Mouse (Mus musculus) inflammation-experienced regulatory T-cells, adult 6 months (primary cell): Measurements from ENCODE around the gene Crot. TPM values are rescaled to one million over a fixed set of nuclear protein-coding genes. Genes with fewer than 3 reads are reported as not detected.
"Not testable (repeated sequence)": the region's sequence is repeated elsewhere in the genome, so short reads cannot be mapped to it uniquely, and the experiment has no call there.

Experiments
- ATAC-seq: one replicate; pipeline ENCODE4 v1.8.0; 2017
- polyA plus RNA-seq, 3 experiments: library from polyadenylated mRNA; unstranded; fragments of 100-300 nt; shearing (Covaris generic); gene quantifications; one replicate each; pipeline ENCODE4 v1.2.1; 2017

The Crot gene
- 100 to 1,000 TPM in 1 of 3 experiments, 10 to 100 TPM in 2; 64.9 to 114 (median 81.6) TPM for polyA plus RNA-seq

DNA sequence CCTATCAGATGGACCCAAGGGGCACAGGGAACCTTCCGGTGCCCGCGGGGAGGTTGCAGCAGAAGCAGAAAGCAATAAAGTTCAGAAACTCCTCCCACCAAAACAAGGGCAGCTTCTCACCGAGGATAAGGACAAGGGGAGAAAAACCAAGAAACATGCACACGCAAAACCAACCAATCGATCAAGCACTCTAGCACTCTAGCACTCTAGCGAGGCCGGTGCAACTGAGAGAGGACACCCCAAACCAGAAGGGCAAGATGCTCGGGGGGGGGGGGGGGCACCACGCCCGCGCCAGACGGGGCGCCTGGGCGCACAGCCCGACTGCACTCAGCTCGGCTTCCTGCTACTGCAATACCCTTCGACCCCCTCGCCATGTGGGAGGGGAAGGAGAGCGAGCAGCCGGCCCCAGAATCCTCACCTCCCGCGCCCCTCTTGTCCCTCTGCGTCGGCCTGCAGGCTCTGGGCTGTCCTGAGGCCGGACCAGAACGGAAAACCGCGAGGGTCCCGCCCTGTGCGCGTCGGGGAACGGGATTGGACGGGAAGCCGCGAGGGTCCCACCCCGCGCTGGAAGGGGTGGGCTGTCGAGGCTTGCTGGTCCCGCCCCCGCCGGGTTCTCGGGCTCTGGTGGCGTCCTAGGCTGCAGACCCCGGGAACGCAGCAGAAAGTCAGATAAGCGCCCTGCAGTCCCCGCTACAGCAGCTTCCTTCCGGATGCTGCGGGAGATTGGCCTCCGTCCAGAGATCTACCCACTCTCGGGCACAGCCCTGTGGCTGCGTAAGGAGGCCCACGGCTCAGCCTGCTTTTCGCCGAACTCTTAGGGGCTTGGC lies at the start of gene Crot:
TSS of gene Crot (minus strand) at position 639 of the 827 bp plus-strand sequence.
- ATAC-seq: peak; percentile 79

DNA sequence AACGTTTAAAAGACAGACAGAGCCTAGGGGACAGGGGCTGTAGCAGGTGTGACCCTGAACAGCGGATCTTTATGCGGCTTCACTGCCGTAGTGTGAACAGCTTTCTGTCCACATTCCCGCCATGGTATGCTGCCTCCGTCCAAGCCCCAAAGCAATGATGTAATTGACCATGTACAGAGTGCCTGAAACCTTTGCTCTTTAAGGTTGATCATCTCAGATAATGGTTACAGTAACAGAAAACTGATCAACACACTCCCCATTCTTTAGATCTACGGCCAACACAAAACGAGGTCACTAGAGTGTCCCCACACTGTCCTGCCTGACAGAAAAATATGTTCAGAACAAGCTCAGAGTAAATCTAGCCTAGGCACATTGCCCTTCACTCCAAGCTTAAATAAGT lies 48.8 kb upstream of the Crot start:
- ATAC-seq: no peak

DNA sequence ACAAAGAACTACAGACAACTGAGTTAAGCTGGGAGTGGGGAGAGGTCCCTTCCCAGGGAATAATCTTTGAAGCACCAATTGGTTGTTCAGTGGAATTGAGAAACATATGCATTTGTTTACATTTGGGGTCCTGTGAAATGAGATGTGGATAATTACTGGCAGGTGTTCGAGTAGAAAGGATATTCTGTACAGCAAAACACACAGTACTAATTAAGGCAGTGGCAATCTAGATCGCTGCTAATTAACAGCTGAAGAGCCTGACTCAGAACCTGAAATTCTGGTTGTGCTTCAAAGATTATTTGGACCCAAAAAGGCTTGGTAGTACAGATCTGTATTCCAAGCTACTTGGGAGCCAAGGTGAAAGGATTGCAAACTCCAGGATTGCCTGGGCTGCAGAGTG lies 47.7 kb upstream of the Crot start:
- no peak for ATAC-seq

DNA sequence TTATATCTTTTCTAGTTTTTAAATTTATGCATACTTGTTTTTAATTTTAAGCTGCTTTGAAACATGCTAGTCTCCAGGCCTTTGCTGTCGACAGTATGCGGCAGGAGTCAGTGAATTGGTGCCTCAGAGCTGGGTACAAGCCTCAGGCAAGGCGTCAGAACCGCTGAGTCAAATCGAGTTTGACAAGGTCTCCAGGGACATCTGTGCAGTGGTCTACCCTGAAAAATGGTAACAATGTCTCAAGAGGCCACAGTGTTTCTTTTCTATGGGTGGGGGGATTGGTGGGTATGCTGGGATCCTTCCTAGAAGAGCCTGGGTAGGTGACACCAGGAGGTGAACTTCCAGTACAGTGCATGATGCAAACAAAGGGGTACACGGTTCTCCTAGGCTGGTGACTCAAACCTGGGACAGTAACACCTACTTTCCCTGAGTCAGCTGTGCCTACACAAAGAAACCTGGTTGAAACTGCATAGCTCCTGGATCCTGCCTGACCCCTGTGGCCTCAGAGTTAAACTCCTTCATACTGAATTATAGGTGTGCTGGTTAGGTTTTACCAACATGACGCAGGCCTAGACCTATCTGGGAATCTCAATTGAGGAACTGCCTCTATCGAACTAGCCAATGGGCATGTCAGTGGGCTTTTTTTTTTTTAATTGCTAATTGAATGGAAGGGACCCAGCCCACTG lies 46.6 kb upstream of the Crot start:
- no peak for ATAC-seq

DNA sequence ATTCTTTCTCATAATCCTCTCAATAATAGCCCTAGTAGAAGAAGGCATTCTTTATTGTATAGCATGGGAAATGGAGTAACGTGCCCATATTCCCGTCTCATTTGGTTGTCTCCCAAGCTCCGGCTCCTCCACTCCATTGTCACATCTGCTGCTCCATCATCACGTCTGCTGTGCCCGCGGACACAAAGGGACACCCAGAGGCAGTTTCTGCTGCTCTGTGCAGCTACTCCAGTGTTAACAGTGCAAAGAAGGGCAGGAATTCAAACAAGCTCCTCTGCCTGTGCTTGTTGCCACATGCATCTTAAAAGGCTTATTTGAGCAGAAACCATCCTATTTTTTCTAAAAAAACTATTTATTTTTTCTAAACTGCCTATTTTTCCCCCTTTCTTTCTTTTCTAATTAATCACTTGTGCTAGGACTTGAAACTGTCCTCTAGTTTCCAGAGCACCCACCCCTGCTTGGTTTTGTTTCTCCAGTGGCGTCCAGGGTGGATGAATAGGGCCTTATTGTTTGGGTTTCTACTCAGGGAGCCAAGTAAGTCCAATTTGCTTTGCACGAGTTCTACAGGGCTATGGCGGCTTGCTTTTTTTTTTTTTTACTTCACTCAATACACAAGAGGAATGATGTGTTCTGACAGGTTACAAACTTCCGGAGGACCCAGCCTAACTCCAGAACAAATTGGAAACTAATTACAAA lies 45.7 kb upstream of the Crot start:
- ATAC-seq: no peak

DNA sequence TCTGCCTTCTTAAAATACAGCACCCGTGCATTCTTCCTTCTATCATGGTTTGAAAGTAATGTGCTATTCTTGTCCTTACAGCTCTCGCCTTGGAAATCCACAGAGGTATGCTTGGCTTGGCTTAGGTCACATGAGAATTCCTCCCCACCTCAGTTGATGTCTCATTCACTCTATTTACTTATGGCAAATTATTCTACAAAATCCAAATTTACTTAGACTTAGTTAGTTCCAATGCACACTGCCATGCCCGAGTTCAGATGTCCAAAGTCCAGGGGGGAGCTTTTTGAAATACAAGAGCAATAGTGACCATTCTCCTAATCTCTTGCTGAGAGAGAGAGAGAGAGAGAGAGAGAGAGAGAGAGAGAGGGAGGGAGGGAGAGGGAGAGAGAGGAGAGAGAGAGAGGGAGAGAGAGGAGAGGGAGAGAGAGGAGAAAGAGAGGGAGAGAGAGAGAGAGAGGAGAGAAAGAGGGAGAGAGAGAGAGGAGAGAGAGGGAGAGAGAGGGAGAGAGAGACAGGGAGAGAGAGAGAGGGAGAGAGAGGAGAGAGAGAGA lies 43.6 kb upstream of the Crot start:
- ATAC-seq: no peak

DNA sequence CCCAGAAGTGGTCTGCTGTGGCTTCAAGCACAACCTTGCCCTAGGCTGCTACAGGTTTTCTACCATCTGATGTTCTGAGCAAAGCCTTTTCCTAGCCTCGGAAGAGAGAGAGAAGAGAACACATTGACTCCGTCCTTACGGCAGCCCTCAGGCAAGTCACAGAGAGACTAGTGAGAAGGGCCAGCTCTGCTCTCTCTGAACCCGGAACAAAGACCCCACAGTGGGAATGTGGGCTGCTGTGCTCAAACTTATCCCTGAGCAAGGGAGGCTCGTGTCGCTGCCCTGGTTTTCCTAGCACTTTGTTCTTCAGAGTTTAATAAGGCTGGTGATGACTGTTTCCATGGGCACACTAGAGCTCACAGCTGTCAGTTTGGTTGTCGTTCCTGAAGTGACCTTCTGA lies 42.9 kb upstream of the Crot start:
- no peak for ATAC-seq

DNA sequence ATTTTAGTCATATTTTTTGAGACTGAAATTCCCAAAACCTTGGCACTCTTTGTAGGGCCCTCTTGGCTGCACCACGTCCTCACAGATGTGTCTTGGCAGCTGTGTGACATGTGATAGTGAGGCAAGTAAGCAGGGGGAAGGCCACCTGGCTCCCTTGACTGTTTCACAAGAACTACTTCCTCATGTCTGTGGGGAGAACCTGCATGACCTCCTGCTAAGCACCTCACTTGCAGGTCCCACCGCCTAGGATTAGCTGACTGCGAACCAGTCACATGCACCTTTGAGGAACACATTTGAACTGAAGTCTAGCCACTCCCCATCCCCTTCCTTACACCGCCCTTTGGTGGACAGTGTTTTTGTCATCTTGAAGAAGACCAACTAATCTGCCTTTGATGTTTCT lies 40.2 kb upstream of the Crot start:
- no peak for ATAC-seq

DNA sequence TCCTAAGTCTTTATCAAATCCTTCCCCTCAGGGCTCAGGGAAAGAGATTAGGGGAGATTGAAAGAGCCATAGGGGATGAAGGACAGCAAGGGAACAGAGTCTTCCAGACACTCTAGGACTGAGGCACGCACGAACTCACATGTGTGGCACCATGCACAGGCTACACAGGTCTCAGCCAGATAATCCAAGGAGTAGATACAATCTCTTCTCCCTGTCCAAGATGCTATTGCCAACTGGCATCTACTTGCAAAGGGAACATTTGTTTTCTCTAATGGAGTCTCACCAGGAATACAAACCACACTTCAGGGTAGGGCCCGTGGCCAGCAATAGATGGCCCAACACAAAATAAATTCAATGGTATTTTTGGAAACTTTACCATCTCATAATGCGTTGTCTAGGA lies 38.3 kb upstream of the Crot start:
- ATAC-seq: no peak

DNA sequence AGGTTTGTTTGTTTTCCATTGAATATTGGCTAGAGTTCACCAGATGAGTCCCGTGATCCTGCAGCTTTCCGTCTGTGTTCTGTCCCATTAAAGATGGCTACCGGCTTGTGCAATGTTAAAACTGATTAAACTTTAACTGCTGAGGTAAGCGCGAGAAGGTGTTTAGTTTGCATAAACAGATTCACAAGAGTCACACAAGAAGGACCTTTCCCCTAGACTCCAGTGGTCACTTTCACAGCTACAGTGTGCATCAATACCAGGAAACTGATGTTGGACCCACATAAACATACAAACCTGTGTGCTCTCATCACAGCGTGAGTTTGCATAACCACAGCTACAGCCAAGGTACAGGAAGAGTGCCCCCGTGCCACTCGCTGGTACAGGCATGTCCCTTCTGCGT lies 37.4 kb upstream of the Crot start:
- ATAC-seq: no peak

DNA sequence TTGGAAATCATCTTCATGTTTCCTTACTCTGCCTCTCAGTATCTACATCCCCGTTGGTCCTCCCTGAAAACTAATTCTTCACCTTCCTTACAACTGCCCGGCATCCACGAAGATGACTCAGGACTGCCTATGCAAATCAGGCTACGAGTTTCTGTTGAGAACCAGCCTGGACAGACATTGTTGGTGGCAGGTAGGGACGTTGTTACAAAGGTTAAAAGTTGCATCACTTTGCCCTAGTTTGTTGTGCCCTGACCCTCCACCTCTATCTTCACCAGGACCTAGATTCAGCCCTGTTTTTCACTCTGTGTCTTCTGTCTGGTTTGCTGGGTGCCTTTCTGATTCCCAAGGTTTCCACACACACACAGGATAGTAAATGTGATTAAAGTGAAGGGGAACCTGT lies 36.7 kb upstream of the Crot start:
- ATAC-seq: no peak

DNA sequence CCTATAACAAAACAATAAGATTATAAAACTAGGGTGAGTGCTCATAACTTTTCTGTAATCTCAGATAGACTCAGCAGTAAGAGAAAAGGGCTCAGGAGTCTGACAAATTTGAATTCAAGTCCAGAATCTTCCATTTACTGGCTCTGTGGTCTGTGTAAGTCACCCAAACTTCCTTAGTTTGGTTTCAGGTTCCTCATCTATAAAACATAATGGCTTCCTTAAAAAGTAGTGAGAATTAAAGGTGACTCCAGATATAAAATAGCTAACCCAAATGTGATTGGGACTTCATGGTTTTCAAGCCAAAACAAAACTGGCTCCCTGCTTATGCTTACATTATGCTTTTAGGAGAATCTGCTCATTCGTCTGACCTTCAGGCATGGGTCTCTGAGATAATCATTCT lies 35.5 kb upstream of the Crot start:
- no peak for ATAC-seq

DNA sequence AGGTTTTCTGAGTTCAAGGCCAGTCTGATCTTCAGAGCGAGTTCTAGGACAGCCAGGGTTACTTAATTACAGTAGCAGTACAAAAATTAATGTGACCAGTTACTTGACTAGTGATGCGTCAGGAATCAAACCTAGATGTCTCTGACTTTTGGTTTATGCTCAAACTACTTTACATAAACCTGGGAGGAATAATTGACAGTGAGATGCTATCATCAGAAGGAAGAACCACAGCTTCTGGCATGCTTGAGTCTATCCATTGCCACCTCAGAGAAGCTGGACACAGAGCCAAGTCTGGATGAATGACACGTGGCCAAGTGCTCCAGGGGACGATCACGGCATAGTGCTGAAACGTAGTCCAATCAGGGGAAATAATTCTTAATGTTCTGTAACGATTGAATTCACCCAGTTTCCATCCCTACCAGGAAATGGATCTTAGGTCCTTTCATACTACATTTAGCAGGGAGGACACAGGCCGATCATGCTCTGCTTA lies 35.0 kb upstream of the Crot start:
- ATAC-seq: no peak

DNA sequence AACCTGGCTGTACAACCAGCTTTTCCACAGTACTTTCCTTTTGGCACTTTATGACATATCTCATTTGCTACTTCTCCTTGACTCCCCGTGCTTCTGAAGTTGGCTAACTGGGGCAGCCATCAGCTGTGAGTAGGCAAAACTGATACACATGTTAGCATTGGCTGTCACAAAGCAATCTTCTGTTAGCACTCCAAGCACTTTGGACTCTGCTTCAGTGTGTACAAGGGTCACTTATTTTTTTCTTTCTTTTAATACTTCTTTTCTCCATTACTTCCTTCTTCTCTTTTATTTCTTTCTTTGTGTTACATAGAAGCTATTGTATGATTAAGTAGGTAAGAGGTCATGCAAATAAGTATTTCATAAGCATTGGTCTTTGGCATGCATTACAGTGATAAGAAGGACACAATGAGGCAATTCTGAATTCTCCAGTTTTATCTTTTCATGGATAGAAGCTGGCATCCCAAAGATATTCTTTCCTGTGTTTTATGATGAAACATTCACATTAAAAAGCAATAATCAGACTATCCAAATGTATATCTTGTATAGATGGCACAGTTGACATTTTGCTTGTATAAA lies 31.2 kb upstream of the Crot start:
- no peak for ATAC-seq

DNA sequence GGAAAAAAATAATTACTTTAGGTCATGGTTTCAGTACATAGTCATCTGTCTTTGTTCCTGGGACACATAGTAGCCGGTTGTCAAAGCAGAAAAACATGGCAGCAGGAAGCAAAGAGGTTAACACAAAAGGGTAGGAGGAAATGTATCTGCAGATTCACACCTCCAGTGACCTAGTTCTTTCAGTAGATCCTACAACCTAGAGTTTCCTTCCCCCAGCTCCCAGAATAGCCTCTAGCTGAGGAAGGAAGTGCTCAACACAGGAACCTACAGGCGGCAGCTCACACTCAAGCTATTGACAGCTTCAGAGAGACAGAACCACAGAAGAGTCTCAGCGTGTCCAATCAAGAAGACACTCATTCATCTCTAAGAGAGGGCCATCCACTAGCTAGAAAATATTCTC lies 18.2 kb upstream of the Crot start:
- peak; percentile 79 for ATAC-seq

DNA sequence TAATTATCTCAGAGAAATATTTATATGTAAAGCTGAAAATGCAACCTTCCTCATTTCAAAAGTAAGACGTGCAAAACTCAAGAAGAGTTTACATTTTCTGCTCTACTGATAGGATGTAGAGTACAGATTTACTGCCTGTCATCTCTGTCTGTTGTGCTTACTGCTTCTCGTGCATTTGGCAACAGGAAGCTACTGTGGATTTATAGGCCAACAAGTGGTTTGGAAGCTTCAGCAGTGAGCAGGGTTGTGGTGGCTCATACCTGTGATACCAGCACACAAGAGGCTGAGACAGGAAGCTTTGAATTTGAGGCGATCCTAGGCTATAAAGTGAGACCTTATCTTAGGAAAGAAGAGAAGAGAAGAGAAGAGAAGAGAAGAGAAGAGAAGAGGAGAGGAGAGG lies 17.6 kb upstream of the Crot start:
- ATAC-seq: peak; percentile 44

DNA sequence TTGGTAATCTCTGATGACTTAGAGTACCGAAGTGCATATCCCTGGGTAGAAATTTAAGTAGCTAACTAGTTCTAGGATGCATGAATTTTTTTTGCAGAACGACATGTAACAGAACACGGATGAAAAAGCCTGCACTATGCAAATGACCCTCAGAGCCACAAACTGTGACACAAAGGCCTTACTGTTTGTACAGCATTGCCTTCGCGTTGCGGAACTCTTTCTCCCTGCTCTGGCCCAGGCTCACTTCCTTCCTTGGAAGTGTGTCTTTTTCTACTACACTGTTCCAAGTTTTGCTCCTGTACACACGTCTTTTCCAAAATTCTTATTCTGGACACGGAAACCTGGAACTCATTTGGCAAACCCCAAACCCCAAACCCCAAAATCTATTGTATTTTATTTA lies 14.2 kb upstream of the Crot start:
- ATAC-seq: no peak

DNA sequence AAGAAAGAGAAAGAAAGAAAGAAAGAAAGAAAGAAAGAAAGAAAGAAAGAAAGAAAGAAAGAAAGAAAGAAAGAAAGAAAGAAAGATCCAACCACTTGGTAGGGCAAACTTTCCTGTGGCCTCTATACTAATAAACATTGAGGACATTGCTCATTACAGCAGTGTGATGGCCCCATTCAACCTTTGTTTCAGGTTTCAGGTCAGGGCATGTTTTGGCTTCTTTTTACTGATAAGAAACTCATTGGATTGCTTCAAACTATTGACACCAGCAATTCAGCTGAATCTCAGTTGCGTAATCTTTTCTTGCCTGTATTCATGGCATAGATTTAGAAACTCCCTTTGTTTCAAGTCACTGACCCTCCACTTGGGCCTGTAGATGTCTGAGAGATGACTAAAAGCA lies 13.0 kb upstream of the Crot start:
- ATAC-seq: no peak

DNA sequence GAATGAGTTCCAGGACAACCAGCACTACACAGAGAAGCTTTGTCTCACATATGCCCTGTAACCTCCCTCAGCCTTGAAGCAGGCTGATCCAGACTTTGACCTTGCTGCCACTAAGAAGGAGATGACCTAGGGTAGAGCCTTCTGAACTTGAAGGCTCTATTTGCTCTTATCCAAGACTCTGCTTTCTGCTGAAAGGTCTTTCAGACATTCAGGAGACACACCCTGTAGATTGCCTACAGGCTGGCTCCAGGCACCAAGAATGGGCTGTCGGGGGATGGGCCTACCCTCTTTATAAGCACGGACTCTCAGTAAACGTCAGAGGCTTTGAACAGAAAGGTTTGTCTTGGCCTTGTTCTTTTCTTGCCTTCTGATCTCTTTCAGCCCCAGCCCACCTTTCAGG lies 9.5 kb upstream of the Crot start:
- not testable (repeated sequence) for ATAC-seq

DNA sequence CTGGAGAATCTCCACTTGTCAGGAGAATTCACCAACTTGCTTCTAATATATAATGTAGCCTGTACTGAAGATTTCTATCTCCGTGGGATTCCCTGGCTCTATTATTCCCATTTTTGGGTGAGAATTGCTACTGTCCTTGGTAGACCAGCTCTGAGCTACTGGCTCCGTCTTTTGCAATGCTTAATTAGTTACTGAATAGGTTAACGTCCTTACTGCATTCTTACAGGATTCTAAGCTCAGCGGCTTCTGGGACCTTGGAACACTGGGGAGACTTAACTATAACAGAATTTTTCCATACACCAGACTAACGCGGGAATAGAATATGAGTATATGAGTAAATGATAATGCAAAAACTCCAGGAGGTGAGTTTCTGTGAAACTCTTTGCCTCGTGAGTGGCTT lies 2.9 kb upstream of the Crot start:
- not testable (repeated sequence) for ATAC-seq

DNA sequence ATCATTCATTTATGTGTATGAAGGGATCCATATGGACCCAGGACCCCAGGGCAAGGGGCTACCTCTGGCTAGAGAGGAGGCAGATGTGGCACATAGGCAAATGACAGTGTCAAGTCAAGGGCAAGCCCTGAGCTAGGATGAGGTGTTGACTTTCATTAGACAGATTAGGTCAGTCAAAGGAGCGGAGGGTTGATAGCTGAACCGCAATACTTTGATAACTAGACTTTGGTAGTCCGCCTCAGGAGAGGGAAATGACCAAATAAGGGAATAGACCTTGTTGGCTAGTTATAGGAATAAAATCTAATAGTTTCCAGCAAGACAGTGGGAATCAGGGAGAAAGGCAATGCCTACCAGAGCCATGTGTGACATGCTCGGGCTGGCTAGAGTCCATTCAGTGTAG lies 2.0 kb upstream of the Crot start:
- ATAC-seq: no peak

DNA sequence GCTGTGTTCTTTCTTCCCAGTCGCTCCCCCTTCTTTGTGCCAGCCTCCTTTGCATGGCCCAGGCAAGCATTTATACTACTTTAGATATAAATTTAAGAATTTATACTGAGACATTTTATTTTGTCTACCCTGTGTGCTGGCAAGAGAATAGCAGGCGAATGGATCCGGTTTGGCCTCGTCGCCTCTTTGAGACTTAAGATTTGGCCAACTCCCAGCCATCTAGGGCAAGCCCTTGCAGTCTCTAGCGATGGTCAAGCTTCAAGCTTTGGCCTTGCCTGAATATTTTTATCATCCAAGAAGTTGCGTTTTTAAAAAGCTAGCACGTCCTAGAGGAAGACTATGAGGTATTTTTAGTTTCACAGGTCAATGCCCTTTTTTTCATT lies 380 bp upstream of the Crot start:
- no peak for ATAC-seq
